Mouse (Mus musculus) kidney, postnatal 36 days (tissue): ENCODE data around the gene 9530053A07Rik.
"Not testable (repeated sequence)": the region's sequence is repeated elsewhere in the genome, so short reads cannot be mapped to it uniquely, and the experiment has no call there.

Source experiments
- DNase-seq, 2 experiments: peaks; one replicate each; pipeline ENCODE4 v3.0.0; 2021 to 2022; ENCODE audit warnings: mixed read lengths in 2 of 2

9530053A07Rik gene

DNA sequence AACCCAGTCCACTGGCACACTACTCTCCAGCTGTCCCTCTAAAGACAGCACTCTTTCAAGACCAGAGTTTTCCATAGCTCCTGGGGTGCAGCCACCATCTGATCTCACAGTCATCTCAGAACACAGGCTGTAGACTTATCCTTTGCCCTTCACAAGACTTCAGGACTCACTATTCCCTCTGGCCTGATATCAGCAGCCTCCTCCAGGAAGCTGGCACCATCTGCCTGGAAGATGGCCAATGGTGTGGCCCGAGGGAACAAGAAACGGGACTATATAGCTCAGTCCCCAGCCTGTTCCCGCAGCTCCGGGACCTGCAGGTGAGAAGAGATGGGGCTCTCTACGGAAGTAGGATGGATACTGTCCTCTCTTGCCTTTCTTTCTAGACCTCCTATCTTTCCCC is at the start of gene 9530053A07Rik:
TSS of gene 9530053A07Rik (plus strand) at position 301 of the 400 bp plus-strand sequence.
- DNase-seq, result no peak

GRCm38 (mm10) chr7:28084215-28084614 is 45.1 kb upstream of the 9530053A07Rik start:
- DNase-seq, result peak in 1 of 2 experiments; percentile 32

- no peak for DNase-seq
Measured at GRCm38 (mm10) chr7:28086236-28086635, 43.0 kb upstream of the 9530053A07Rik start.

GRCm38 (mm10) chr7:28093541-28093940 is 35.7 kb upstream of the 9530053A07Rik start:
- DNase-seq, result no peak

GRCm38 (mm10) chr7:28099101-28099500 is 30.2 kb upstream of the 9530053A07Rik start:
- DNase-seq, result no peak

DNA sequence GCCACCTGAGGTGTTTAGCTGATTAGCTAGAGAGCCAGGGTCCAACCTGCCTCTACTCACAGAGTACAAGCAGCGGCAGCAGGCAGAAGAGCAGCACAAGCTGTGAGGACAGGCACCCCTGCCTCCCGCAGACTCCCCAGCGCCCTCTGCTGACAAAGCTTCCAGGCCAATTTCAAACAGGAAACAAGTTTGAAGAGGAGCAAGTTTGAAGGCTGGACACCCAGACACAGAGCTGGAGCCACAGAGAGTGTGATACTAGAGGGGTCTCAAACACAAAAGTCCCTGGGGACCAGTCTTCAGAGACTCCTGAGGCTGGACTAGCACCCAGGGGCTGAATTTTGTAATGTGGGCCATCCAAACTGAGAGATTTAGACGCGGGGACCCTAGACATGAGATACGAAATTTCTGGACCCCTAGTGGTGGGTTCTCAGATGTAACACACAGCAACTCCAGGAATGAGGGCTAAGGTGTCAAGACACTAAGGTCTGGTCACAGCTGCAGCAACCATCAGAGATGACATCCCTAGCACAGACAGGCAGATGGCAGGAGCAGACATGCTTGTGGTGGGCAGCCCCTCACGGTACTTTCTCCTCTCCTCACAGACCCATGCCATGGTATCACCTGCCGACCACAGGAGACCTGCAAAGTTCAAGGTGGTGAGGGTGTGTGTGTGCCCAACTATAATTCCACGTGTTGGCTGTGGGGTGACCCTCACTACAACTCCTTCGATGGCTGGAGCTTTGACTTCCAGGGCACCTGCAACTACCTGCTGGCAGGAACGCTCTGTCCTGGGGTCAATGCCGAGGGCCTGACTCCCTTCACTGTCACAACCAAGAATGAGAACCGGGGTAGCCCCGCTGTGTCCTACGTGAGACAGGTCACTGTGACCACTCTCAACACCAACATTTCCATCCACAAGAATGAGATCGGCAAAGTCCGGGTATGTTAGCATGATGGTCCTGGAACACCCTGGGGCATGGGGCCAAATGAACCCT is 28.4 kb upstream of the 9530053A07Rik start:
- DNase-seq, result peak; percentile 46 to 77

GRCm38 (mm10) chr7:28102936-28103335 is 26.3 kb upstream of the 9530053A07Rik start:
- DNase-seq, result not testable (repeated sequence)

- peak; percentile 56 to 77 for DNase-seq
Measured at GRCm38 (mm10) chr7:28104670-28105069, 24.6 kb upstream of the 9530053A07Rik start.

DNA sequence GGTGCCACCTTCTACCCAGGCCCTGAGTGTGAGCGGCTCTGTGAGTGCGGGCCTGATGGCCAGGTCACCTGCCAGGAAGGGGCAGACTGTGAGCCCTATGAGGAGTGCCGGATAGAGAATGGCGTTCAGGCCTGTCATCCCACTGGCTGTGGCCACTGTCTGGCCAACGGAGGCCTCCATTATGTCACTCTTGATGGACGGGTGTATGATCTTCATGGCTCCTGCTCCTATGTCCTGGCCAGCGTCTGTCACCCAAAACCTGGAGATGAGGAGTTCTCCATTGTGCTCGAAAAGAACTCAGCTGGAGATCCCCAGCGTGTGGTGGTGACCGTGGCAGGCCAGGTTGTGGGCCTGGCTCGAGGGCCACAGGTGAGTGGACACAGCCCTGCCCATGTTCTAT is 23.0 kb upstream of the 9530053A07Rik start:
- no peak for DNase-seq

GRCm38 (mm10) chr7:28114648-28115047 is 14.6 kb upstream of the 9530053A07Rik start:
- DNase-seq, result no peak

DNA sequence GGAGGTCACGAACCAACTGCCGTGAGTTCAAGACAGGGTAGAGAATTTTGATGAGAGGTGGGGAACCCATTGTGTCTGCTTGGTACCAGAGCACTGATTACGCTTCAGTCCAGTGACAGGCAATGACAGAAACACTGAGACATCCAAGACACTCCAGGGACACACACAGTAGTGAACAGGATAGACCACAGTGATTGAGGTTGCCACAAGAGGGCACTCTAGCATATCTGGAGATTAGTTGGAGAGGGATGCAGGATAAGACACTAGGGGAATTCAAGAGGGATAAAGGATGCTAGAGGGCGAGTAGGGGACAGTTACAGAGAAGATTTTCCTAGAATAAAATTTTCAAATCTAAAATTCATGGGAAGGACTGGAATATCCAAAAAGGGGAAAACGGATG is 8.3 kb downstream of the 9530053A07Rik start:
- peak; percentile 32 to 72 for DNase-seq

DNA sequence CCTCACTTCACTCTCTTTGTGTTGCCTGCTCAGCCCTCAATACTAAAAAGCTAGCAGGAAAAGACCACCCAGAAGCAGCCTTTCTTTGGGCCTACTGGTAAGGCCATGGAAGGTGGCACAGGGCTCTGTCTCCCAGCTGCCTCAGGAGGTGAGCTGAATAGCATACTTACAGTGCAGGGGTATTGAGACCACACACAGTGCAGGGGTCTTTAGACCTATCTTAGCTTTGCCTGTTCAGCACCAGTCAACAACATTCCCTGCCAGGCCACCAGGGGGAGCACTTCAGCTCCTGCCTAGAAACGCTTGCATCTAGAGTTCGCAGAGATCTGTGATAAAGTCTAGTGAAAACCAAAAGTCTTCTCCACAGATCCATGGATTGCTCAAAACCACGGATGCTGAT is 19.0 kb downstream of the 9530053A07Rik start:
- DNase-seq, result peak; percentile 52 to 86

DNA sequence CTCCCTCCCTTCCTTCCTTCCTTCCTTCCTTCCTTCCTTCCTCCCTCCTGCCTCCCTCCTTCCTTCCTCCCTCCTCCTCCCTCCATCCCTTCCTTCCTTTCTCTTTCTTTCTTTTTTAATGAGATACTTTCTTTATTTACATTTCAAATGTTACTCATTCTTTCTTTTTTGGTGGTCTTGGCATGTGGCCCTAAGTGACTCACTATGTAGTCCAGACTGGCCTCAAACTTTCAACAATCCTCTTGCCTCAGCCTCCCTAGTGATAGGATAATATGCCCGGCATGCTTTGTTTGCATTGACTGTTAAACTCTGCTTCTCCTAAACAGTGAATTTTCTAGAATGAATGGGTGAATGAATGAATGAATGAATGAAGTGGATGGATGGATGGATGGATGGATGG is 20.6 kb downstream of the 9530053A07Rik start:
- DNase-seq, result no peak

- DNase-seq, result peak; percentile 20 to 77
Measured at GRCm38 (mm10) chr7:28151584-28152221, 22.4 kb downstream of the 9530053A07Rik start.

- not testable (repeated sequence) for DNase-seq
Measured at GRCm38 (mm10) chr7:28153595-28153994, 24.3 kb downstream of the 9530053A07Rik start.

GRCm38 (mm10) chr7:28159292-28159691 is 30.0 kb downstream of the 9530053A07Rik start:
- no peak for DNase-seq

DNA sequence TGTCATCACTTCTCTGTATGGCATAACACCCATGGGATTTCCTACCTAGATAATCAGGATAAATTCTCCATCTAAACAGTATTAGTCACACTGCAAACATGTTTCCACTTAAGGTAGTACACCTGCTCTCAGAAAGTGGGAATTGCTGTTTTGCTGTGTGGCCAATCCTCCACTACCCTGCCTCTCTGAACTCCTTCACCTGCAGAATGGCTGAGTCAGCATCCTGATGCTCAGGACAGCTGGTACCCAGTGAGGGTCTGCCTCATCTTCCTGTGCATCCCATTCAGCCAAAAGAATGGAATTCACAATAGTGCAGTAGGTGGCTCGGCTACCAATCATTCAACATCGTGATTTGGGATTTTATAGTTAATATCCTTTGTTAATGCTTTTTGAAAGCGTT is 30.6 kb downstream of the 9530053A07Rik start:
- no peak for DNase-seq

DNA sequence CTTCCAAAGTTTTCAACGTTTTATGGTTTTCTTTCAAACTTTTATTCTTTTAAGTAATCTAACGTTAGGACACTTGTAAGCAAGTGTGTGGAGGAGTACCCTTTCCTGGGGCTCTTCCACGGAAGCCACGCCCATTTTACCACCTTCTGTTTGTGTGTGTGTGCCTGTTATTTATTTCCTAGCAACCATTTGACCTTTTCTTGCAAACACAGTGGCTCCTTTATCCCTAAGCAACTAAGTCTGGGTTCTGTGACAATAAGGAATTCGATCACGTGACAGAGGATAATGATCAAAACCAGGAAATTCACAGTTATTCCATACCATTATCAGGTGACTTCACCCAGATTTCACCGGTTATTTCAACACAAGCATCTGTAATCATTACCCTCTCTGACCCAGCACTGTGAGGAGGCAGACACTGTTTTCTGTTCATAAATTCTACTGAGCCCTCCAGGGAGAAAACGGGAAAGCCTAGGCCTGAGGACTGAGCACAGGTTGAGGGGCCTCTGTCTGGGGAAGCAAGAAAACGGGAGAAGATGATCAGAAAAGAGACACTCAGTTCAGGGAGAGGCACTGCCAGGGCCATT is 32.0 kb downstream of the 9530053A07Rik start:
- DNase-seq, result no peak

- DNase-seq, result peak in 1 of 2 experiments; percentile 19
Measured at GRCm38 (mm10) chr7:28165406-28165805, 36.1 kb downstream of the 9530053A07Rik start.

DNA sequence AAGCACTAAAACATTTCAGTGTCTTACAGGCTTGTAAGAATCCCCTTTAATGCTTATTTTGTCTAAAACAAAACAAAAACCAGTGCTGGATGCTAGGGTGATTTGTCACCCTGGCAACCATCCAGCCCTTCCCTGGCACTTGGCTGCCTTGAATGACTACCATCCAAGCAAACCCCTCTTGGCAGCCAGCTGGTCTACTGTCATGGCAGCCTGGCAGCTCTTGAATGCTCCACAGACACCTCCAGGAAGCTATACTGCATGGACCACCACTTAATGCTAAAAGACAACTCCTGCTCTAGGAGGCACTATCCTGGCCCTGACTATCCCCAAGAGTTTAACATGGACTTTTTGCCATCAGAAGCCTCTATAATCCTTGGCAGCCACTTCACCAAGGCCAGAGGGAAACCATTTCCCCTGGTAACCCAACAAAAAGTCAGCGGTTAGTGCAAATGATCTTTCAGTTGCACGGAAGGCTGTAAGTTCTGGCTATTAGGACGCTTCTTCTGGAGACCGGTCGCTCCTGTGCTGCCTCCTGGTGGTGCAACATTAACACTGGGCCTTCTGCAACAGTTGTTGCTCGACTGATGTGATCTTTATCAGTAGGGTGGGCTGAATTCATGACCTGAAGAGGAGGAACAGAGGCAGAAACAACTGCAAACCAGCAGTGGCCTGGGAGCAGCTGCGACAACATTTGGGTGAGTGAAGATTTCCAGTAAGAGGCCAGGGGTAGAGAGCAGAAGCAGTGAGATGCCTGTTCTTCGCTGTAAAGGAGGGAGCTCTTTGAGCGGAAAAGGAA is 39.3 kb downstream of the 9530053A07Rik start:
- DNase-seq, result peak; percentile 73 to 89

- DNase-seq, result peak; percentile 91 to 95
Measured at GRCm38 (mm10) chr7:28169489-28170422, 40.5 kb downstream of the 9530053A07Rik start, which contains the start of gene Fbl. Gene Fbl, plus strand, starts transcription at chr7:28169710.
